Mouse (Mus musculus) lung, postnatal 0 days (tissue): Measurements from ENCODE around the gene Foxm1. TPM values are rescaled to one million over a fixed set of nuclear protein-coding genes. Genes with fewer than 3 reads are reported as not detected.

Source experiments
- ATAC-seq: fragments of 200-750 bp; cut with Nextera tagmentation; 2 replicates; pipeline ENCODE4 v1.8.0; 2017; ENCODE audit warnings: moderate library complexity
- DNase-seq: peaks from one replicate; pipeline ENCODE4 v3.0.0-alpha.2; 2016; ENCODE audit warnings: low spot score
- H3K27ac ChIP-seq: fragments of 300-500 bp; sonication (generic); 2 replicates; pipeline ENCODE4 v1.5.1; 2014; ENCODE audit warnings: antibody characterized with exemption, mild to moderate bottlenecking, low read length, mixed read lengths
- H3K27me3 ChIP-seq: fragments of 300-500 bp; sonication (generic); replicated peaks from 2 replicates; pipeline ENCODE4 v1.6.1; 2014; ENCODE audit warnings: low read length, mixed read lengths; ENCODE audit not compliant: insufficient read depth
- H3K36me3 ChIP-seq: fragments of 300-500 bp; sonication (generic); 2 replicates; pipeline ENCODE4 v1.6.1; 2014; ENCODE audit warnings: low read length, mixed read lengths; ENCODE audit not compliant: insufficient read depth
- H3K4me1 ChIP-seq: fragments of 300-500 bp; sonication (generic); 2 replicates; pipeline ENCODE4 v1.6.1; 2014; ENCODE audit warnings: antibody characterized with exemption, low read depth, low read length, mixed read lengths; ENCODE audit not compliant: insufficient read depth
- H3K4me2 ChIP-seq: fragments of 300-500 bp; sonication (generic); replicated peaks from 2 replicates; pipeline ENCODE4 v1.6.1; 2014; ENCODE audit warnings: low read depth, mild to moderate bottlenecking, low read length, moderate library complexity, mixed read lengths
- H3K4me3 ChIP-seq: fragments of 300-500 bp; sonication (generic); 2 replicates; pipeline ENCODE4 v1.5.1; 2014; ENCODE audit warnings: low read depth, low read length
- H3K9ac ChIP-seq: fragments of 300-500 bp; sonication (generic); replicated peaks from 2 replicates; pipeline ENCODE4 v1.6.1; 2014; ENCODE audit warnings: low read depth, mild to moderate bottlenecking
- H3K9me3 ChIP-seq: fragments of 300-500 bp; sonication (generic); 2 replicates; pipeline ENCODE4 v1.6.1; 2016; ENCODE audit warnings: low read length, mixed read lengths
- CTCF ChIP-seq: IDR thresholded peaks from 2 replicates; pipeline ENCODE4 v1.5.1; 2016; ENCODE audit warnings: antibody characterized with exemption, mild to moderate bottlenecking
- EP300 ChIP-seq: IDR thresholded peaks from 2 replicates; pipeline ENCODE4 v1.6.1; 2016; ENCODE audit warnings: antibody characterized with exemption, mild to moderate bottlenecking, control low read depth
- WGBS: fragments of 180-500 bp; shearing (Covaris S2); extraction: QIAGEN DNeasy Blood & Tissue Kit; methylation state at CpG from one replicate; pipeline ENCODE4 v1.1.7; 2014; 5-methylcytosine and 5-hydroxymethylcytosine counted together
- polyA plus RNA-seq: library from polyadenylated mRNA; unstranded; fragments of >200 nt; fragmentation: Nextera tagmentation; extraction: Ambion mirVana; gene quantifications from 2 replicates; pipeline ENCODE4 v1.2.1, GENCODE M21; 2015

Gene Foxm1
- polyA plus RNA-seq, 1 experiment from 2014 or later: 1.3 TPM

- peak; percentile 33 for DNase-seq
- ATAC-seq: no peak
- H3K36me3 ChIP-seq: 0 out of 2 replicates have a peak, but pooled peaks cover 4% of the 10 kb centered on the region
These were observed 23.9 kb upstream of the Foxm1 start for GRCm38 (mm10) chr6:128338876-128339275.

GRCm38 (mm10) chr6:128341956-128342723 is 20.6 kb upstream of the Foxm1 start:
- Histone ChIP-seq H3K4me1 (no peaks in the 10 kb centered on the region), H3K9ac (no peak overlapping the region), H3K36me3 (no peaks in the 10 kb centered on the region), H3K4me3 (no peak overlapping the region), H3K9me3 (no peaks in the 10 kb centered on the region), H3K27me3 (no peaks in the 10 kb centered on the region), H3K4me2 (no peak overlapping the region), H3K27ac (no peak overlapping the region)
- ATAC-seq: peak; percentile 77
- WGBS: 79% methylated on average over 11 of the region's 11 CpGs
- TF ChIP-seq EP300 (no peak), CTCF (no peak)
- peak; percentile 73 for DNase-seq

More at GRCm38 (mm10) chr6:128338876-128339275, 23.9 kb upstream of the Foxm1 start:
- H3K9ac ChIP-seq: no peak overlapping the region
- H3K4me2 ChIP-seq: no peak overlapping the region
- H3K4me1 ChIP-seq: no peaks in the 10 kb centered on the region
- no peaks in the 10 kb centered on the region for H3K27me3 ChIP-seq
- no peak overlapping the region for H3K4me3 ChIP-seq
- H3K9me3 ChIP-seq: no peaks in the 10 kb centered on the region
- TF ChIP-seq CTCF (no peak), EP300 (no peak)
- no peak overlapping the region for H3K27ac ChIP-seq
- WGBS: 37% methylated on average over 5 of the region's 5 CpGs

- no peak for DNase-seq
- H3K27me3 ChIP-seq: no peaks in the 10 kb centered on the region
- 72% methylated on average over 10 of the region's 10 CpGs for WGBS
- H3K4me3 ChIP-seq: no peak overlapping the region
- no peaks in the 10 kb centered on the region for H3K9me3 ChIP-seq
- no peaks in the 10 kb centered on the region for H3K4me1 ChIP-seq
- no peaks in the 10 kb centered on the region for H3K36me3 ChIP-seq
- H3K27ac ChIP-seq: no peak overlapping the region
- no peak overlapping the region for H3K9ac ChIP-seq
- no peak overlapping the region for H3K4me2 ChIP-seq
- no peak for TF ChIP-seq CTCF
- TF ChIP-seq EP300: no peak
- ATAC-seq: no peak
These were observed 17.1 kb upstream of the Foxm1 start for GRCm38 (mm10) chr6:128345623-128346022.

GRCm38 (mm10) chr6:128346782-128347181 is 16.0 kb upstream of the Foxm1 start:
- H3K9ac ChIP-seq: no peak overlapping the region
- no peaks in the 10 kb centered on the region for H3K4me1 ChIP-seq
- no peaks in the 10 kb centered on the region for H3K9me3 ChIP-seq
- DNase-seq (no peak), ATAC-seq (no peak)
- TF ChIP-seq EP300: no peak
- no peak for TF ChIP-seq CTCF
- H3K27me3 ChIP-seq: no peaks in the 10 kb centered on the region
- no peak overlapping the region for H3K4me3 ChIP-seq
- 65% methylated on average over 6 of the region's 6 CpGs for WGBS
- H3K4me2 ChIP-seq: no peak overlapping the region
- H3K36me3 ChIP-seq: no peaks in the 10 kb centered on the region
- no peak overlapping the region for H3K27ac ChIP-seq

- H3K27ac ChIP-seq: peak overlapping the region; percentile 52
- DNase-seq (peak; percentile 34), ATAC-seq (peak; percentile 63)
- no peak overlapping the region for H3K4me3 ChIP-seq
- no peak for TF ChIP-seq EP300
- TF ChIP-seq CTCF: no peak
- H3K27me3 ChIP-seq: no peaks in the 10 kb centered on the region
- no peak overlapping the region for H3K9ac ChIP-seq
- H3K9me3 ChIP-seq: no peaks in the 10 kb centered on the region
- no peaks in the 10 kb centered on the region for H3K36me3 ChIP-seq
- 0 out of 2 replicates have a peak, but pooled peaks cover 3% of the 10 kb centered on the region for H3K4me1 ChIP-seq
- 33% methylated on average over 7 of the region's 7 CpGs for WGBS
- no peak overlapping the region for H3K4me2 ChIP-seq
These were observed 13.1 kb upstream of the Foxm1 start for GRCm38 (mm10) chr6:128349711-128350110.

- WGBS: 62% methylated on average over 3 of the region's 3 CpGs
- no peak overlapping the region for H3K4me2 ChIP-seq
- no peaks in the 10 kb centered on the region for H3K9me3 ChIP-seq
- ATAC-seq: no peak
- 0 out of 2 replicates have a peak, but pooled peaks cover 3% of the 10 kb centered on the region for H3K4me1 ChIP-seq
- no peak overlapping the region for H3K4me3 ChIP-seq
- H3K27ac ChIP-seq: no peak overlapping the region
- TF ChIP-seq CTCF (no peak), EP300 (no peak)
- no peaks in the 10 kb centered on the region for H3K36me3 ChIP-seq
- H3K27me3 ChIP-seq: no peaks in the 10 kb centered on the region
- H3K9ac ChIP-seq: no peak overlapping the region
- peak; percentile 26 for DNase-seq
These were observed 8.6 kb upstream of the Foxm1 start for GRCm38 (mm10) chr6:128354140-128354539.
